Mouse (Mus musculus) heart, adult 9 months (tissue): ENCODE results near the gene Tspan18.

Experiments
- DNase-seq, 2 experiments: peaks; one replicate each; pipeline ENCODE4 v3.0.0; 2022; ENCODE audit warnings: low spot score in 2 of 2

The Tspan18 gene

GRCm38 (mm10) chr2:93291186-93291926 lies 42.9 kb downstream of the Tspan18 start:
- DNase-seq, result no peak

GRCm38 (mm10) chr2:93290345-93291118 lies 43.8 kb downstream of the Tspan18 start:
- no peak for DNase-seq

GRCm38 (mm10) chr2:93289161-93289560 lies 45.1 kb downstream of the Tspan18 start:
- no peak for DNase-seq

GRCm38 (mm10) chr2:93287348-93287747 lies 47.0 kb downstream of the Tspan18 start:
- DNase-seq, result no peak

- no peak for DNase-seq
These were observed 47.6 kb downstream of the Tspan18 start for GRCm38 (mm10) chr2:93286742-93287141.

- DNase-seq, result no peak
These were observed 48.0 kb downstream of the Tspan18 start for GRCm38 (mm10) chr2:93286321-93286720.

- DNase-seq, result no peak
These were observed 48.5 kb downstream of the Tspan18 start for GRCm38 (mm10) chr2:93285842-93286241.

GRCm38 (mm10) chr2:93284625-93285024 lies 49.7 kb downstream of the Tspan18 start:
- DNase-seq, result no peak

- no peak for DNase-seq
These were observed 50.6 kb downstream of the Tspan18 start for GRCm38 (mm10) chr2:93283481-93284293.

- DNase-seq, result no peak
These were observed 51.7 kb downstream of the Tspan18 start for GRCm38 (mm10) chr2:93282636-93283035.

GRCm38 (mm10) chr2:93281466-93281865 lies 52.8 kb downstream of the Tspan18 start:
- no peak for DNase-seq

GRCm38 (mm10) chr2:93280117-93280620 lies 54.1 kb downstream of the Tspan18 start:
- no peak for DNase-seq

GRCm38 (mm10) chr2:93278181-93278975 lies 55.9 kb downstream of the Tspan18 start:
- DNase-seq, result peak in 1 of 2 experiments; percentile 45

GRCm38 (mm10) chr2:93277486-93277885 lies 56.8 kb downstream of the Tspan18 start:
- DNase-seq, result peak in 1 of 2 experiments; percentile 24

- no peak for DNase-seq
These were observed 58.3 kb downstream of the Tspan18 start for GRCm38 (mm10) chr2:93276026-93276425.

- no peak for DNase-seq
These were observed 60.4 kb downstream of the Tspan18 start for GRCm38 (mm10) chr2:93273916-93274315.

- peak in 1 of 2 experiments; percentile 42 for DNase-seq
These were observed 64.2 kb downstream of the Tspan18 start for GRCm38 (mm10) chr2:93270083-93270482.

- DNase-seq, result no peak
These were observed 64.7 kb downstream of the Tspan18 start for GRCm38 (mm10) chr2:93269611-93270010.

- peak; percentile 43 to 44 for DNase-seq
These were observed 65.5 kb downstream of the Tspan18 start for GRCm38 (mm10) chr2:93268711-93269270.

GRCm38 (mm10) chr2:93267791-93268190 lies 66.5 kb downstream of the Tspan18 start:
- peak; percentile 51 to 79 for DNase-seq
